Mouse (Mus musculus) cerebellum, adult 2 months (tissue): Measurements from ENCODE around the gene Pxmp4.

Source experiments
- CTCF ChIP-seq: fragments of 200-500 bp; IDR thresholded peaks from 2 replicates; pipeline ENCODE4 v1.5.1; 2011; ENCODE audit warnings: low read depth, mild to moderate bottlenecking, control low read depth, low read length, moderate library complexity, borderline replicate concordance; ENCODE audit not compliant: insufficient read depth
- POLR2A ChIP-seq: fragments of 200-500 bp; IDR thresholded peaks from 2 replicates; pipeline ENCODE4 v1.6.1; 2011; ENCODE audit warnings: low read length, control low read depth, borderline replicate concordance; ENCODE audit not compliant: insufficient read depth

DNA sequence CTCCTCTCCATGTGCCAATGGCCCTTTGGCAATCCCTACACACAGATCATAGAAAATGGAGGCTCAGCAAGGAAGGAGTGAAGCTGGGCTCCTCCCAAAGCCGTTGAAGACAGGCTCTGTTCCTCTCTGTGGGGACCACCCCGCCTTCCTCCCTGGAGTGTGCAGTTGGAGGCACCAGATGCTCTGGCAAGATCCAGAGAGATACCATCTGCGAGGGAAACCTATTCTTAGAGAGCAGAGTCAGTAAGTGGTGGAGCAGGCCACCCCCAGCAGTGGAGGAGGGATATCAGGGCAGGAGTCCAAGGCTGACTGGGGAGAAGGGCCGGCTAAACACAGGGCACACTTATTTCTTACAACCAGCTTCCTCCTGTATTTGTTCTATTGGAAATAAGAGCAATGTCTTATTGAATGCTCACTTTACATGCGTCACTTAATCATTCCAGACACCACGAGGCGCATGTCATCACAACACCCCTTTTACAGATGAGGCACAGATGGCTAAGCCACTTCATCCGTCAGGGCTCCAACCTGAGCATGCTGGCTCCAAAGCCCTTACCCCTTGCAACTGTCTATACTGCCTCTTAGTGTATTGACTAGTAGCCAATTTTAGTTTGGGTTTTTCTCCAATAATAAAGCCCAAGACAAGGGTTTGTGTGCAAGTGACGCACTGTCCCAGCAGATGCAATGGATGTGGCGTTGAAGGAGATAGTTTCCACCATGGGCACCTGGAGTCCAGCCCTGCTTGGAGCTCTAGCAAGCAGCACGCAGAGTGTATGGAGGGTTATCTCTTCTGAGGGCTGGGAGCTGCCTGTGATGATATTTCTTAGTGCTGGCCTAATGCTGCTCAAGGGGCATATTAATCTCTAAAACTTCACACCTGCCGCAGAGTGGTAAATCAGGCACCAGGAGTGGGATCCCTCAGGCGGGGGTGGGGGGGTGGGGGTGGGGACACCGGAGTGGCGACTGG is 19.3 kb downstream of the Pxmp4 start:
- TF ChIP-seq POLR2A (no peak), CTCF (no peak)
